Mouse (Mus musculus): Measurements from ENCODE around the gene Asic4.

Gene Asic4

GRCm38 (mm10) chr1:75443247-75444024, 6.8 kb upstream of the Asic4 start:
- DNase-seq (ENCODE audit: low read depth, low spot score), result no peak

GRCm38 (mm10) chr1:75444208-75444607, 6.0 kb upstream of the Asic4 start:
- no peak for DNase-seq (ENCODE audit: low read depth, low spot score)

- DNase-seq (ENCODE audit: low read depth, low spot score), result no peak
These were observed 5.0 kb upstream of the Asic4 start for GRCm38 (mm10) chr1:75445141-75445701.

- DNase-seq (ENCODE audit: low read depth, low spot score), result peak; percentile 86
These were observed 4.3 kb upstream of the Asic4 start for GRCm38 (mm10) chr1:75445751-75446611.

GRCm38 (mm10) chr1:75446656-75447055, 3.6 kb upstream of the Asic4 start:
- no peak for DNase-seq (ENCODE audit: low read depth, low spot score)

GRCm38 (mm10) chr1:75447265-75448051, 2.8 kb upstream of the Asic4 start:
- no peak for DNase-seq (ENCODE audit: low read depth, low spot score)

GRCm38 (mm10) chr1:75448052-75448431, 2.2 kb upstream of the Asic4 start:
- no peak for DNase-seq (ENCODE audit: low read depth, low spot score)

GRCm38 (mm10) chr1:75448937-75449336, 1.3 kb upstream of the Asic4 start:
- no peak for DNase-seq (ENCODE audit: low read depth, low spot score)

GRCm38 (mm10) chr1:75449377-75450135, 680 bp upstream of the Asic4 start:
- DNase-seq (ENCODE audit: low read depth, low spot score), result no peak

- no peak for DNase-seq (ENCODE audit: low read depth, low spot score)
These were observed 1.7 kb downstream of the Asic4 start for GRCm38 (mm10) chr1:75451900-75452299.

GRCm38 (mm10) chr1:75455433-75455832, 5.2 kb downstream of the Asic4 start:
- DNase-seq (ENCODE audit: low read depth, low spot score), result no peak

GRCm38 (mm10) chr1:75455948-75456347, 5.7 kb downstream of the Asic4 start:
- no peak for DNase-seq (ENCODE audit: low read depth, low spot score)

GRCm38 (mm10) chr1:75456746-75457564, 6.7 kb downstream of the Asic4 start:
- peak; percentile 30 for DNase-seq (ENCODE audit: low read depth, low spot score)

- DNase-seq (ENCODE audit: low read depth, low spot score), result no peak
These were observed 7.4 kb downstream of the Asic4 start for GRCm38 (mm10) chr1:75457710-75458024.

GRCm38 (mm10) chr1:75458025-75458788, 8.0 kb downstream of the Asic4 start:
- no peak for DNase-seq (ENCODE audit: low read depth, low spot score)

- no peak for DNase-seq (ENCODE audit: low read depth, low spot score)
These were observed 8.8 kb downstream of the Asic4 start for GRCm38 (mm10) chr1:75458789-75459684.

- no peak for DNase-seq (ENCODE audit: low read depth, low spot score)
These were observed 10.1 kb downstream of the Asic4 start for GRCm38 (mm10) chr1:75460297-75460696.

GRCm38 (mm10) chr1:75462636-75463035, 12.4 kb downstream of the Asic4 start:
- no peak for DNase-seq (ENCODE audit: low read depth, low spot score)

Measured in CD4-positive, CD25-positive, alpha-beta regulatory T cell, adult 2 months (primary cell).